23 mouse cellular contexts compared by ENCODE assay signal in genomic region chr13:48822871-48823270, GRCm38 (mm10). TPM values are rescaled to one million over a fixed set of nuclear protein-coding genes. Genes with fewer than 3 reads are reported as not detected.
DNase-seq lines count a peak whose midpoint lies in the region; ATAC-seq lines count a peak whose summit lies in the region.
"Had no signal": no experiment of that assay in that cellular context is flagged by ENCODE, and none has a peak within 500 bp of the region (broad histone marks: within the 10 kb centered on the region; RNA-seq: fewer than 3 reads in every experiment).

No protein-coding gene starts in this region.

- peak overlapping the region; percentile 19 for H3K4me3 ChIP-seq in megakaryocyte, embryonic 14.5 days (replicated peaks)
- H3K4me3 ChIP-seq: erythroblast, embryonic 14.5 days; forebrain, embryonic 12.5 days; heart, embryonic 13.5 days; hindbrain, embryonic 15.5 days; liver, embryonic 12.5 days had no signal

- H3K36me3 ChIP-seq in megakaryocyte, embryonic 14.5 days (replicated peaks; ENCODE audit: low read length): peaks cover 100% of the 10 kb centered on the region

- no peaks in the 10 kb centered on the region for H3K9me3 ChIP-seq in megakaryocyte, embryonic 14.5 days
- H3K9me3 ChIP-seq: forebrain, embryonic 12.5 days; heart, embryonic 13.5 days; hindbrain, embryonic 15.5 days; liver, embryonic 12.5 days had no signal

- ATAC-seq in megakaryocyte, adult 5-6 weeks (ENCODE audit: poor library complexity, severe bottlenecking): no peak
- ATAC-seq in activated CD4-positive, CD25-positive, alpha-beta regulatory T cell, adult 4 months: no peak
- ATAC-seq: CD4-positive, CD25-positive, alpha-beta regulatory T cell, adult 4 months; inflammation-experienced regulatory T-cells, adult 6 months; liver, embryonic 12.5 days; liver, postnatal 0 days had no signal

- DNase-seq in kidney, adult 18-20 months: peak; percentile 36
- no peak for DNase-seq in kidney, postnatal 10 days
- peak; percentile 70 for DNase-seq in adrenal gland, postnatal 25 days
- DNase-seq in cerebellum, adult 8-10 months: no peak
- DNase-seq: cerebellum, adult 18-20 months; cerebellum, postnatal 14 days; gastrocnemius, postnatal 10 days; heart, postnatal 10 days; left cerebral cortex, postnatal 4 days; liver, postnatal 0 days; lung, postnatal 36 days; midbrain, embryonic 14.5 days; thymus, postnatal 4 days had no signal

- H3K4me1 ChIP-seq in megakaryocyte, embryonic 14.5 days: peaks cover 14% of the 10 kb centered on the region
- H3K4me1 ChIP-seq: forebrain, embryonic 12.5 days; heart, embryonic 13.5 days; hindbrain, embryonic 15.5 days; liver, embryonic 12.5 days had no signal

- no peaks in the 10 kb centered on the region for H3K27me3 ChIP-seq in megakaryocyte, embryonic 14.5 days (replicated peaks)
- H3K27me3 ChIP-seq: forebrain, embryonic 12.5 days; heart, embryonic 13.5 days; hindbrain, embryonic 15.5 days; liver, embryonic 12.5 days had no signal

RNA-seq across cellular contexts. Expression of gene Phf2, which starts 48.0 kb away (rescaled TPM):
- 18.7 and 24.5 TPM in 2 replicates for polyA plus RNA-seq in megakaryocyte, embryonic 14.5 days (2012; ENCODE audit: insufficient read depth, low replicate concordance)
- 24.8 and 26.8 TPM in 2 replicates for total RNA-seq in megakaryocyte, adult 5-6 weeks (2015)
- total RNA-seq in megakaryocyte, adult 5-6 weeks (2017): 9.9 and 15.3 TPM in 2 replicates
- 42.7 and 43.0 TPM in 2 replicates for total RNA-seq in adrenal gland, postnatal 25 days (2021)
- polyA plus RNA-seq in activated CD4-positive, CD25-positive, alpha-beta regulatory T cell, adult 4 months (2017; shearing (Covaris generic)): 1 to 10 TPM; 3.1 to 3.3 TPM

Comparison
In these comparisons a context has a peak if more than half of its experiments do, and no peak if none do; other contexts are left out.
1. DNase-seq: peak in kidney, adult 18-20 months (single experiment) and adrenal gland, postnatal 25 days (single experiment); none in kidney, postnatal 10 days (single experiment) and cerebellum, adult 8-10 months (single experiment).